Mouse (Mus musculus) CD8-positive naive resting alpha-beta T cell, adult 2 months (primary cell): ENCODE data around the gene Wfdc3.
A peak's percentile ranks its signal among the peaks of the same experiment; 100 is the strongest.

Source experiments
- DNase-seq, 2 experiments: peaks; one replicate each; pipeline ENCODE4 v3.0.0; 2022; ENCODE audit warnings: low read depth in 2 of 2, low spot score in 2 of 2

The Wfdc3 gene

GRCm38 (mm10) chr2:164776801-164777200 lies 31.1 kb upstream of the Wfdc3 start:
- DNase-seq, result no peak

DNA sequence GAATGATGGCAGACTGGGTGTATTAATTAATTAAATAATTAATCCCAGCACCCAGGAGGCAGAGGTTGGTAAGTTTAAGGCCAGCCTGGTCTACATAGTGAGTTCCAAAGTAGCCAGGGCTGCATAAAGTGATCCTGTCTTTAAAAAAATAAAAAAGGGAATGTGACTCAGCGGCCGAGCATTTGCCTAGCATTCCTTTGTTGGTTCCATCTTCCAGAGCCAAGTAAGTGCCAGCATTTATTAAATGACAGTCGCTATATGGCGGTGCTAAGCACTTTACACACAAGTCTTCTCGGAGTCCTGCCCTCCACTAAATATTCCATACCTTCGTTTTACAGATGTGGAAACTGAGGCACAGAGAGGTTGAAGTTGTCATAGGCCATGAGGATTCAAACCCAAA lies 30.4 kb upstream of the Wfdc3 start:
- DNase-seq, result no peak

- no peak for DNase-seq
Observed at GRCm38 (mm10) chr2:164773989-164774364, 28.2 kb upstream of the Wfdc3 start.

- no peak for DNase-seq
Observed at GRCm38 (mm10) chr2:164773229-164773988, 27.7 kb upstream of the Wfdc3 start.

GRCm38 (mm10) chr2:164771123-164771522 lies 25.4 kb upstream of the Wfdc3 start:
- DNase-seq, result no peak

GRCm38 (mm10) chr2:164770279-164770678 lies 24.5 kb upstream of the Wfdc3 start:
- no peak for DNase-seq

DNA sequence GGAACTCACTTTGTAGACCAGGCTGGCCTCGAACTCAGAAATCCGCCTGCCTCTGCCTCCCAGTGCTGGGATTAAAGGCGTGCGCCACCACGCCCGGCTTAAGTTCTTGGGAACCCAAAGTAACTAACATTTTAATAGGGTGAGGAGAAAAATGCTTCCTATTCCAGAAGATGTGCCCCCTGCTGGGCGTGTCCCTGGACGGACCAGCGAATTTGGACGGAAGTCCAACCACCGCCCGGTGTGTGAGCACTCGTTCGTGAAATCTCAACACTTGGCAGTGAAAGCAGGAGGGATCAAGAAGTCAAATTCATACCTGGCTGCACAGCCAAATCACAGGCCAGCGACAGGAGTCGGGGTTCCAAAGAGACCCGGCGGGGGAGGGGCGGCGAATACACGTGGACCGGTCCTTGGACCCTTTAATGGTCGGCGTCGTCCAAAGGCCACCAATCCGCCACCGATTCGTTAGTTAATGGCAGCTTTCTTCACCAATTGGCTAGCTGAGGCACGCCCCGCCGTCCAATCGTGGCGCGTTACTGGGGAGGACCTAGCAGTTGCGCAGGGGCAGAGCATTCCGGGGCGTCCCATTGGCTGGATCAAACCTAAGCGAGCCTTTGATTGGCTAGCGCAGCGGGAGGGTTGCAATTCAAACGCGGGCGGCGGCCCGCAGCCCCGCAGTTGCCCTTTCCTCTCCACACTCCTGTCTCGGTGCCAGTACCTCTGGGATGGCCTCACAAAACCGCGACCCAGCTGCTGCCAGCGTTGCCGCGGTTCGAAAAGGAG lies 23.7 kb upstream of the Wfdc3 start, which contains the start of gene Ube2c:
Gene Ube2c, plus strand, starts transcription at position 641 of the 780 bp plus-strand sequence.
- peak; percentile 90 to 92 for DNase-seq

- DNase-seq, result no peak
Observed at GRCm38 (mm10) chr2:164767812-164768540, 22.2 kb upstream of the Wfdc3 start.

DNA sequence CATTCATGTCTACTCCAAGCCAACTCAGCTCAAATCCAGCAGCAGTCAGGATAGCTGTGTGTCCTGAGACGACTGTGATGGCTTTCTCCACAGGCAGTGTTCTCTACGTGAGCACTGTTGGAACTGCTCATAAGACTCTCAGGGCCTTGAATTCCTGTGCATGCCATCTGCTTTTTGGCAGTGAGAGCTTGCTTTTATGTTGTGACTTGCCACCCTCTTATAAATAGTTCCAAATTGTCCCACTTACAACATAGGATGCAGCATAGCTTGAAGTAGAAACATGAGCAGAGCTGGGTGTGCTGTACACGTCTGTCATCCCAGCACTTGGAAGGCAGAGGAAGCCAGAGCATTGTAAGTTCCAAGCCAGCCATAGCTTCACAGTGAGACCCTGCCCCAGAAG lies 20.1 kb upstream of the Wfdc3 start:
- no peak for DNase-seq

GRCm38 (mm10) chr2:164762593-164762992 lies 16.9 kb upstream of the Wfdc3 start:
- no peak for DNase-seq

GRCm38 (mm10) chr2:164761971-164762370 lies 16.2 kb upstream of the Wfdc3 start:
- DNase-seq, result no peak

DNA sequence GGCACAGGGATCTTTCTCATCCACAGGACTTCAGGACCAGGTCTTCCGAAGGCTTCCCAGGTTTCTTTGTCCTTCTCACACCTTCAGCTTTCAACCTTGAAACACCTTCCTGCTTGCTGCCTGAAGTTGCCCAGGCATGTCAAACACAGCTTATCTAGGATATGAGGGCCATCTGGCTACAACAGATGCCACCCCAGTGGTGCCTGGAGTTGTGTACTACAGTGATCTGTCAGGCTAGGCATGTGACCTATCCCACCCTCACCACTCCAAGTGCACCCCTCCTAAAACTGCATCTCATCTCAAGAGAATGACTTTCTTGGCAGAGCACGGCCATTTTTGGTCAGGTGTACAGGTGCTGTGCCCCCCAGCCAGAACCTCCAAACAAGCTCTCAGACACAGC lies 15.8 kb upstream of the Wfdc3 start:
- no peak for DNase-seq

DNA sequence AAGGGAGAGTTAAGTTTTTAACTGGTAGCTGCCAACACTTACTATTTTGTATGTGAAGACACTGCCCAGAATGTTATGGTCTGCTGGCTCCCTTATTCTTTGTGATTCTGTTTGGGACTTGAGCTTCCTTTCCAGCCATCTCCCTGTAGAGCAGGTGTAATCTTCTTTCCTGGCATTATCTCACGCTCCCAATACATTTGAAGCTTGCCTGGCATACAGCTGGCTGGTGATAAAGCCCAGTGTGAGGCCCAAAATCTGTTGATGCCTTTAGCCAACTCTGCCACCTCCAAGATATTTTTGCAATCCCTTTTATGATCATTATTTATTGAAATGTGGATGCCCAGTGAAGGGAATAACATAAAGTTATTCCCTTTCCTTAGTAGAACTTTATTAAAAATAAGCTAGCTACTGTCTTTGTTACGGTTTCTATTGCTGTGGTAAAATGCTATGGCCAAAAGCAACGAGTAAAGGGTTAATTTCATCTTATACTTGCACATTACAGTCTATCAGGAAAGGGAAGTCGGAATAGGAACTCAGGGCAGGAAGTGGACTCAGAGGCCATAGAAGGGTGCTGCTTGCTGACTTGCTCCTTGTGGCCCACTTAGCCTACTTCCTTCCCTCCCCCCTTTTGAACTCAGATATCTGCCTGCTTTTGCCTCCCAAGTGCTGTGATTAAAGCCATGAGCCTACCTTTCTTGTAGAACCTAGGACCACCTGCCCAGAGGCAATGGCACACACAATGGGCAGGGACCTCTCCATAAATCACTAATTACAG lies 14.5 kb upstream of the Wfdc3 start:
- DNase-seq, result no peak

GRCm38 (mm10) chr2:164758692-164759091 lies 13.0 kb upstream of the Wfdc3 start:
- no peak for DNase-seq

GRCm38 (mm10) chr2:164757841-164758240 lies 12.1 kb upstream of the Wfdc3 start:
- DNase-seq, result no peak

GRCm38 (mm10) chr2:164754800-164755199 lies 9.1 kb upstream of the Wfdc3 start:
- DNase-seq, result no peak

DNA sequence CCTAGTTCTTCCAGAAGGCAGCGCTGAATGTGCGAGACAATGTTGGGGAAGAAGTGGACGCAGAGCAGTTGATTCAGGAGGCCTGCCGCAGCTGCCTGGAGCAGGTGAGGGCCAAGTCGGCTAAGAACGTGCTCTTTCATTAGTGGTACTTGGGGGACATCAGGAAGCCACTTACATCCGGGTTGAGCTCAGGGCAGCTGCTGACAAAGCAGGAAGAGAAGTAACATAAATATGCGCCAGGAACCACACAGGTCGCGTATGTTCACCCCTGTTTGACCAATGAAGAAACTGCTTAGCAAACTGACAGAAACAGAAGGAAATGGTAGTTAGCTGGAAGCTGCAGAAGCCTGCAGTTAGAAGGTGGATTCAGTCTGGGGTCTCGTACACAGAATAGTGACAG lies 8.4 kb upstream of the Wfdc3 start:
- no peak for DNase-seq

- DNase-seq, result no peak
Observed at GRCm38 (mm10) chr2:164752454-164752853, 6.7 kb upstream of the Wfdc3 start.

- DNase-seq, result no peak
Observed at GRCm38 (mm10) chr2:164748991-164749390, 3.3 kb upstream of the Wfdc3 start.

GRCm38 (mm10) chr2:164748191-164748590 lies 2.5 kb upstream of the Wfdc3 start:
- DNase-seq, result no peak

GRCm38 (mm10) chr2:164746693-164747092 lies 962 bp upstream of the Wfdc3 start:
- DNase-seq, result peak in 1 of 2 experiments; percentile 20
